Mouse (Mus musculus) embryonic fibroblast, embryonic 13.5 days (primary cell): ENCODE results near the gene Mgat4b.

Source experiments
- CTCF ChIP-seq: IDR thresholded peaks from 2 replicates; pipeline ENCODE4 v1.5.1; 2011; ENCODE audit warnings: mild to moderate bottlenecking, control low read depth, low read length, moderate library complexity, borderline replicate concordance; ENCODE audit not compliant: insufficient read depth
- POLR2A ChIP-seq: IDR thresholded peaks from 2 replicates; pipeline ENCODE4 v1.6.1; 2011; ENCODE audit warnings: low read depth, mild to moderate bottlenecking, control low read depth, low read length, moderate library complexity

DNA sequence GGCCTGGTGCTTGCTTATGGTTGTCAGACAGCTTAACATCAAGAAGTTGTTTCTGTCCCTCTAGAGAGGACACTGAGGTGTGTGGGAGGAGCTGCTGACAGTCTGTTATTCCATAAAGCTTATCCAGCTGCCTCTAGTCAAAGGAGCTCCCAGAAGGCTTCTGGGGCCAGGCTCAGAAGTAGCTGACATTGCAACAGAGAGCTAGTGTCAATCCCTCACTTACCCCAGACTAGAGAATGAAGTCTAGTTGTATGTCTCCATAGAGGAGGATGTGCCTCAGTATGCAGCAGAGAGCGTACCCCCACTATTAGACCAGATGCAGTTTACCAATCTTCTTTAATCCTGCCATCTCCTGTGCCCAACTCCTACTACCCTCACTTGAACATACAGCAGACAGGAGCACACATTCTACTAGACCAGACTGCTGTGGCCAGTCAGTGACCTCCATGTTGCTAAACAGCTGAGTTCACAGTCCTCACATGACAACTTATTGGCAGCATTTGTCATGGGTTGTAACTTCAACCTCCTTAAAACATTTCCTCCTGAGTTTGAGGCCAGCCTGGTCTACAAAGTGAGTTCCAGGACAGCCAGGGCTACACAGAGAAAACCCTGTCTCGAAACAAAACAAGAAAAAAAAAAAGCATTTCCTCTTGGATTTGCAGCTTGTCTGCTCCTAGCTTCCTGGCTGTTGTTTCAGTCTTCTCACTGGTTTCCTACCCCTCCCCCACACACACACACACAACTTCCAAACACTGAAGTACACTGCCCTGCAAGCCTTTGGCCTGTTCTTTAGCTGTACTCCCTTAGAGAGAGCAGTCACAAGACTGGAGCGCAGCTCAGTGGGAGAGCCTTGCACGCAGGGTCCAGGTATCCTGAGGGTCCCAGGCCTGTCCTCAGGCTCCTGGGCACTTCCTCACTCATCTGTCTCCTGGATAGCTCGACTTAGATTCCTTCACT lies 31.9 kb upstream of the Mgat4b start:
- no peak for TF ChIP-seq CTCF
- no peak for TF ChIP-seq POLR2A
